Mouse (Mus musculus): ENCODE results near the gene S100a3. TPM values are rescaled to one million over a fixed set of nuclear protein-coding genes. Genes with fewer than 3 reads are reported as not detected.

S100a3 gene
- polyA plus RNA-seq, 1 experiment = 0.46 TPM

GRCm38 (mm10) chr3:90515789-90516188 lies 44.6 kb upstream of the S100a3 start:
- 91% methylated on average over 4 of the region's 4 CpGs for WGBS
- no peak overlapping the region for H3K4me3 ChIP-seq (ENCODE audit: extremely low read depth, insufficient read depth, insufficient read length)
- no peak overlapping the region for H3K27ac ChIP-seq (ENCODE audit: insufficient read depth, low read length)
- no peaks in the 10 kb centered on the region for H3K27me3 ChIP-seq (ENCODE audit: control insufficient read depth, insufficient read depth, low read length)
- TF ChIP-seq POLR2A (IDR thresholded peaks at IDR 0.05; ENCODE audit: low read depth, low read length) (no peak), CTCF (IDR thresholded peaks at IDR 0.05; ENCODE audit: extremely low read depth, insufficient read depth, insufficient read length, insufficient replicate concordance) (no peak)
- DNase-seq (ENCODE audit: low read depth in 1 of 2, low spot score in 2 of 2) = no peak
- peaks cover 10% of the 10 kb centered on the region; the same call in 1 of the 2 replicates for H3K4me1 ChIP-seq (ENCODE audit: control insufficient read depth, insufficient read depth, insufficient read length)
- peaks cover 3% of the 10 kb centered on the region for H3K36me3 ChIP-seq (ENCODE audit: control insufficient read depth, insufficient read depth, low read length)

- no peak overlapping the region for H3K4me3 ChIP-seq (ENCODE audit: extremely low read depth, insufficient read depth, insufficient read length)
- H3K27me3 ChIP-seq (ENCODE audit: control insufficient read depth, insufficient read depth, low read length) = no peaks in the 10 kb centered on the region
- no peak overlapping the region for H3K27ac ChIP-seq (ENCODE audit: insufficient read depth, low read length)
- no peak for DNase-seq (ENCODE audit: low read depth in 1 of 2, low spot score in 2 of 2)
- no peak for TF ChIP-seq CTCF (IDR thresholded peaks at IDR 0.05; ENCODE audit: extremely low read depth, insufficient read depth, insufficient read length, insufficient replicate concordance)
- TF ChIP-seq POLR2A (IDR thresholded peaks at IDR 0.05; ENCODE audit: low read depth, low read length) = no peak
- WGBS = 94% methylated on average over 4 of the region's 4 CpGs
- H3K4me1 ChIP-seq (ENCODE audit: control insufficient read depth, insufficient read depth, insufficient read length) = peaks cover 10% of the 10 kb centered on the region; the same call in 1 of the 2 replicates
- H3K36me3 ChIP-seq (ENCODE audit: control insufficient read depth, insufficient read depth, low read length) = peaks cover 3% of the 10 kb centered on the region
Measured at GRCm38 (mm10) chr3:90517711-90518110, 42.7 kb upstream of the S100a3 start.

- H3K36me3 ChIP-seq (ENCODE audit: control insufficient read depth, insufficient read depth, low read length) = peaks cover 4% of the 10 kb centered on the region; the same call in 1 of the 2 replicates
- 64% methylated on average over 4 of the region's 4 CpGs for WGBS
- no peak overlapping the region for H3K4me3 ChIP-seq (ENCODE audit: extremely low read depth, insufficient read depth, insufficient read length)
- TF ChIP-seq POLR2A (IDR thresholded peaks at IDR 0.05; ENCODE audit: low read depth, low read length) (no peak), CTCF (IDR thresholded peaks at IDR 0.05; ENCODE audit: extremely low read depth, insufficient read depth, insufficient read length, insufficient replicate concordance) (peak; percentile 14; the same call in 1 of the 2 replicates)
- no peaks in the 10 kb centered on the region for H3K4me1 ChIP-seq (ENCODE audit: control insufficient read depth, insufficient read depth, insufficient read length)
- no peak overlapping the region for H3K27ac ChIP-seq (ENCODE audit: insufficient read depth, low read length)
- no peaks in the 10 kb centered on the region for H3K27me3 ChIP-seq (ENCODE audit: control insufficient read depth, insufficient read depth, low read length)
- peak in 1 of 2 experiments; percentile 18 for DNase-seq (ENCODE audit: low read depth in 1 of 2, low spot score in 2 of 2)
Measured at GRCm38 (mm10) chr3:90525421-90525820, 35.0 kb upstream of the S100a3 start.

GRCm38 (mm10) chr3:90526076-90526475 lies 34.3 kb upstream of the S100a3 start:
- no peak for DNase-seq (ENCODE audit: low read depth in 1 of 2, low spot score in 2 of 2)
- no peaks in the 10 kb centered on the region for H3K27me3 ChIP-seq (ENCODE audit: control insufficient read depth, insufficient read depth, low read length)
- H3K27ac ChIP-seq (ENCODE audit: insufficient read depth, low read length) = no peak overlapping the region
- H3K4me3 ChIP-seq (ENCODE audit: extremely low read depth, insufficient read depth, insufficient read length) = no peak overlapping the region
- H3K36me3 ChIP-seq (ENCODE audit: control insufficient read depth, insufficient read depth, low read length) = peaks cover 4% of the 10 kb centered on the region; the same call in 1 of the 2 replicates
- no peaks in the 10 kb centered on the region for H3K4me1 ChIP-seq (ENCODE audit: control insufficient read depth, insufficient read depth, insufficient read length)
- WGBS = 87% methylated on average over 2 of the region's 2 CpGs
- no peak for TF ChIP-seq POLR2A (IDR thresholded peaks at IDR 0.05; ENCODE audit: low read depth, low read length)
- no peak for TF ChIP-seq CTCF (IDR thresholded peaks at IDR 0.05; ENCODE audit: extremely low read depth, insufficient read depth, insufficient read length, insufficient replicate concordance)

- Histone ChIP-seq H3K36me3 (ENCODE audit: control insufficient read depth, insufficient read depth, low read length) (peaks cover 4% of the 10 kb centered on the region; the same call in 1 of the 2 replicates), H3K4me1 (ENCODE audit: control insufficient read depth, insufficient read depth, insufficient read length) (no peaks in the 10 kb centered on the region), H3K27ac (ENCODE audit: insufficient read depth, low read length) (no peak within 1 kb of the TSS), H3K4me3 (ENCODE audit: extremely low read depth, insufficient read depth, insufficient read length) (no peak within 1 kb of the TSS), H3K27me3 (ENCODE audit: control insufficient read depth, insufficient read depth, low read length) (no peaks in the 10 kb centered on the region)
- TF ChIP-seq CTCF (IDR thresholded peaks at IDR 0.05; ENCODE audit: extremely low read depth, insufficient read depth, insufficient read length, insufficient replicate concordance) (no peak), POLR2A (IDR thresholded peaks at IDR 0.05; ENCODE audit: low read depth, low read length) (no peak)
- DNase-seq (ENCODE audit: low read depth in 1 of 2, low spot score in 2 of 2) = no peak
- 70% methylated on average over 5 of the region's 5 CpGs for WGBS
Measured at GRCm38 (mm10) chr3:90526580-90526979, 33.8 kb upstream of the S100a3 start, which contains the start of gene S100a14. TSS of gene S100a14 (plus strand) at chr3:90526856.

GRCm38 (mm10) chr3:90527291-90527873 lies 33.0 kb upstream of the S100a3 start:
- H3K4me3 ChIP-seq (ENCODE audit: extremely low read depth, insufficient read depth, insufficient read length) = no peak overlapping the region
- 92% methylated on average over 7 of the region's 7 CpGs for whole genome bisulfite sequencing
- no peak for DNase-seq (ENCODE audit: low read depth in 1 of 2, low spot score in 2 of 2)
- TF ChIP-seq POLR2A (IDR thresholded peaks at IDR 0.05; ENCODE audit: low read depth, low read length) (no peak), CTCF (IDR thresholded peaks at IDR 0.05; ENCODE audit: extremely low read depth, insufficient read depth, insufficient read length, insufficient replicate concordance) (no peak)
- no peaks in the 10 kb centered on the region for H3K27me3 ChIP-seq (ENCODE audit: control insufficient read depth, insufficient read depth, low read length)
- H3K27ac ChIP-seq (ENCODE audit: insufficient read depth, low read length) = no peak overlapping the region
- peaks cover 4% of the 10 kb centered on the region; the same call in 1 of the 2 replicates for H3K36me3 ChIP-seq (ENCODE audit: control insufficient read depth, insufficient read depth, low read length)
- H3K4me1 ChIP-seq (ENCODE audit: control insufficient read depth, insufficient read depth, insufficient read length) = no peaks in the 10 kb centered on the region

GRCm38 (mm10) chr3:90531713-90532112 lies 28.7 kb upstream of the S100a3 start:
- Histone ChIP-seq H3K4me1 (ENCODE audit: control insufficient read depth, insufficient read depth, insufficient read length) (no peaks in the 10 kb centered on the region), H3K36me3 (ENCODE audit: control insufficient read depth, insufficient read depth, low read length) (no peaks in the 10 kb centered on the region), H3K27me3 (ENCODE audit: control insufficient read depth, insufficient read depth, low read length) (no peaks in the 10 kb centered on the region), H3K4me3 (ENCODE audit: extremely low read depth, insufficient read depth, insufficient read length) (no peak overlapping the region), H3K27ac (ENCODE audit: insufficient read depth, low read length) (no peak overlapping the region)
- WGBS = 87% methylated on average over 5 of the region's 5 CpGs
- DNase-seq (ENCODE audit: low read depth in 1 of 2, low spot score in 2 of 2) = no peak
- TF ChIP-seq POLR2A (IDR thresholded peaks at IDR 0.05; ENCODE audit: low read depth, low read length) (no peak), CTCF (IDR thresholded peaks at IDR 0.05; ENCODE audit: extremely low read depth, insufficient read depth, insufficient read length, insufficient replicate concordance) (no peak)

All from spleen, adult 2 months (tissue).